Mouse (Mus musculus): Measurements from ENCODE around the gene Hnrnpa3.

The Hnrnpa3 gene

DNA sequence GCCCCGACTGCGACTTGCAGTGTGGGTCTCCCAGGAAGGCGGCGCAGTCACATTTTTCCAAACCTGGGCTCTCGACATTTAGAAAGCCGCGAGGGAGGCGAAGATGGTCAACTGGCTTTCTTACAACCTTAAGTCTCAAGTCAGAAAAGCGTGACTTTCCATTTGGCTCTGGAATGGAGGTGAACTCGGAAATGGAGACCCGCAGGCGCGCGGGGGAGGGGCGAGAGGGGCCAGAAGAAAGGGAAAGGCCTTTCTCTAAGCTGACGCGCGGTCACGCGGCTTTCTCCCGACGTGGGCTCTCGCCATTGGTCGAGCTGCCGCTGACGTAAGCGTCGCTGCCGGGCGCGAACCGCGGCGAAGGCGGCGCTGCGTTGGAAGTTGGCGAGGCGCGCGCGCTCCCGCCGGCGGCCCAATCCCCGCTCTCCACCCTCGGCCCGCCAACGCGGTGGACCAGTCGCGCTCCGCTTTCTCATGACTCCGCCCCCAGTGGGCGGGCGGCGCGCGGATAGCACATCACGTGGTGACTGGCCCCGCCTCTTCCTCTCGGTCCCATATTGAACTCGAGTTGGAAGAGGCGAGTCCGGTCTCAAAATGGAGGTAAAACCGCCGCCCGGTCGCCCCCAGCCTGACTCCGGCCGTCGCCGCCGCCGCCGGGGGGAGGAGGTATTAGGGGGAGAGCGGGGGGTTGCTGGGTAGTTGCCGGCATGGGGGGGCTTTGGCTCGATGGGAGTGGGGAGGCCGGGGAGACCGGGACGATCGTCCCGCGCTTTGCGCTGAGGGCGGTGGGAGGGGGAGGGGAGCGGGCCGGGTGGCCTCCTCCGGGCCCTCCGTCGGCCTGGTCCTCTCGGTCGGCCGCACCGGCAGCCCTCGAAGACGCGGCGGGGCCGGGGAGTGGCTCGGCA lies at the start of gene Hnrnpa3:
Gene Hnrnpa3 (plus strand): TSS at position 535 of the 902 bp plus-strand sequence.
- in situ Hi-C loops (cut with MboI; ENCODE audit: low pct_unique_long_range_greater_than_20kb in 1 of 2, low sequenced_read_pairs in 2 of 2, unreplicated experiment in 1 of 2): no loop called here

DNA sequence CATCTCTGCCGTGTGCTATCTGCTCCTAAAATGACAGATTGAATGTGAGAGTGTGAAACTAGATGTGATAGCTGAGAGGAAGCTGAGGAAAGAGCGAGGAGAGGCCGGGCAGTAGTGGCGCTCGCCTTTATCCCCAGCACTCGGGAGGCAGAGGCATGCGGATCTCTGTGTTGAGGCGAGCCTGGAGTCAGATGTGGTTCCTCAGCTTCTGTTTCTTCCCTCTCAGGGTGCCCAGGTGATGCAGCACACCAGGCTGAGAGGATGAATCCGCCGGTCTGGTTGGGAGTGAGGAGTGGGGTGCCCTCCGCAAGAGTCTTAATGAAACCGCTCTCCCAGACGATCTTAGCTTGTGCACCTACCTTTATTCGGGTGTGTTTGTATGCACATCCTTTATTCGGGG lies 49.1 kb upstream of the Hnrnpa3 start:
- in situ Hi-C loops (cut with MboI; ENCODE audit: low pct_unique_long_range_greater_than_20kb in 1 of 2, low sequenced_read_pairs in 2 of 2, unreplicated experiment in 1 of 2): loop anchor here (5.0 to 25.0 kb wide), 6 partner anchors 65 to 452 kb away; no protein-coding TSS in a partner anchor

DNA sequence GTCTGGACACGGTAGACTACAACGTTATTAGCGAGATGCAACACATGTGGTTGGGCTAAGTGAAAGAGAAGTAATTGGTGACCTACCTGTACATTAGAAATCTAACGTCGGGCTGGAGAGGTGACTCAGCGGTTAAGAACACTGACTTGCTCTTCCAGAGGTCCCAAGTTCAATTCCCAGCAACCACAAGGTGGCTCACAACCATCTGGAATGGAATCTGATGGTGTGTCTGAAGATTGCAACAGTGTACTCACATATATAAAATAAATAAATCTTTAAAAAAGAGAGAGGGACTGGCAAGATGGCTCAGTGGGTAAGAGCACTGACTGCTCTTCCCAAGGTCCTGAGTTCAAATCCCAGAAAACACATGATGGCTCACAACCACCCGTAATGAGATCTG lies 48.5 kb upstream of the Hnrnpa3 start:
- in situ Hi-C loops (cut with MboI; ENCODE audit: low pct_unique_long_range_greater_than_20kb in 1 of 2, low sequenced_read_pairs in 2 of 2, unreplicated experiment in 1 of 2): loop anchor here (5.0 to 25.0 kb wide), 5 partner anchors 64 to 452 kb away; no protein-coding TSS in a partner anchor

DNA sequence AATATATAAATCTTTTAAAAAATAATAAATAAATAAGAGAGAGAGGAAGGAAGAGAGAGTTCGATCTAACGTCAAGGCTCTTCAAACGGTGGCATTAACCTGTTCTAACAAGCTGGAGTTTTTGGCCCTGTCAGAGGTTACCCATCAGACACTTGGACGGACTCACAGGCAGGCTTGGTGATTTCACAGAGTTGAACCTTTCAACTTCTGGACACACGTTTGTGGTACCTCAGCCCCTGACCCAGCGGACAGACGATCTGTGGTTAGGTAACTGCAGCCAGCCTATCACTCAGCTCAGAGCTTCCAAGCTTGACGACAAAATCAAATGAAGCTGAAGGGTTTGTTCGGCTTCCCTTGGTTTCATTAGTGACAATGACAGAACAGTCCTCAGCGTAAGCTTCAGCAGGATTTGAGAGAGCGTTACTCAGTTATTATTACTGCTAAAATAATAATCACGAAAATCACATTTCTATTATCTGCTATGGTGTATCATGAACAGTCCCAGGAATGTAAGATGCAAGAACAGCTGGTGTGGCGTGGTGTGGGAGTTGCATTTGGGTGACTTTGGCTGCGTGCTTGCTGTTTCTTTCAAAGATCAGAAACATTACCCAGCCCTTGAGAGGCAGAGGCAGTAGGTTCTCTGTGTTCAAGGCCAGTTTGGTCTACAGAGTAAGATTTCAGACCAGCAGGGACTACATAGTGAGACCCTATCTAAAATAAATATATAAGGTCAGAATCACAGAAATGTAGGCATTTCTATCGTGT lies 47.8 kb upstream of the Hnrnpa3 start:
- in situ Hi-C loops (cut with MboI; ENCODE audit: low pct_unique_long_range_greater_than_20kb in 1 of 2, low sequenced_read_pairs in 2 of 2, unreplicated experiment in 1 of 2): loop anchor here (5.0 to 25.0 kb wide), 5 partner anchors 64 to 451 kb away; no protein-coding TSS in a partner anchor

DNA sequence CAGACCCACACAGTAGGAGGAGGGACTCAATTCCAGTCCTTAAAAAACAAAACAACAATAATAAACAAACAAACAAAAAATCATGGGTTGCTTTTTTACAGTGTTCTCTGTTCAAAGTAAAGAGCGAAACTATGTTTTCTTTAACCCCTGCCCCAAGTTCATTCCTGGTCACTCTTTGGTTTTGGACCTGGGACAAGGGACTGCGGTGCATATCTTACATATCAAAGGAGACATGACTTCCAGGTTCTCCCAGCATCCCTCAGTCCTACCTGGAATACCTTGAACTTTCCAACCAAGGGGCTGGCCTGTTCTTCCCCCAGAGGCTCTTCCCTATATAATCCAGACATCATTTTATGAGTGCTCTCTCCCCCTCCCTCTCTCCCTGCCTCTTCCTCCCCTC lies 47.1 kb upstream of the Hnrnpa3 start:
- in situ Hi-C loops (cut with MboI; ENCODE audit: low pct_unique_long_range_greater_than_20kb in 1 of 2, low sequenced_read_pairs in 2 of 2, unreplicated experiment in 1 of 2): loop anchor here (5.0 to 25.0 kb wide), 5 partner anchors 63 to 450 kb away; no protein-coding TSS in a partner anchor

DNA sequence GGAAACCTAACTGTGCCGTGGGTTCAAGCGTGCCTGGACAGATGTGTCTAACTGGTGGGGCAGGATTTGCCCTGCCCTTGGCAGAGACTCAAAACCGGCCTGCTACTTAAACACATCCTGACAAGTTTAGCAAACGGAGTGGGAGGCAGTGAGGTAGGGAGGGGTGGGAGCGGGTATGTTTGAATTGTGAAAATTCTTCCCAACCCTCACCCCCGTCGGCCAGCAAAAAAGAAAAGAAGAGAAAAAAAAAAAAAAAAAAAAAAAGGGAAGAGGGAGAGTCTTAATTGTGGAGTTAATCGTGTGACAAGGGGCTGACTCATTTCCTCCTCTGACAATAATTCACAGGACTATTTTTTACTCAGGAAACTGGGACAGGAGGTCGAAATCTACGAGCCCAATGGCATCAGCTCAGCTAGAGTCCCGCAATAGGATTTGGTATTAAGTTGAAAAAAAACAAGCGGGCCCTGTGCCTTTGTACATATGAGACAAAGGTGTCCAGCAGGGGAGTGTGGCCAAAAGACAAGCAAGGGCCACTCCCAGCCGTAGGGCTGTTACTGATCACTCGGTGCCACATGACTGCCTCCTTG lies 46.0 kb upstream of the Hnrnpa3 start:
- in situ Hi-C loops (cut with MboI; ENCODE audit: low pct_unique_long_range_greater_than_20kb in 1 of 2, low sequenced_read_pairs in 2 of 2, unreplicated experiment in 1 of 2): loop anchor here (5.0 to 25.0 kb wide), 5 partner anchors 62 to 449 kb away; no protein-coding TSS in a partner anchor

DNA sequence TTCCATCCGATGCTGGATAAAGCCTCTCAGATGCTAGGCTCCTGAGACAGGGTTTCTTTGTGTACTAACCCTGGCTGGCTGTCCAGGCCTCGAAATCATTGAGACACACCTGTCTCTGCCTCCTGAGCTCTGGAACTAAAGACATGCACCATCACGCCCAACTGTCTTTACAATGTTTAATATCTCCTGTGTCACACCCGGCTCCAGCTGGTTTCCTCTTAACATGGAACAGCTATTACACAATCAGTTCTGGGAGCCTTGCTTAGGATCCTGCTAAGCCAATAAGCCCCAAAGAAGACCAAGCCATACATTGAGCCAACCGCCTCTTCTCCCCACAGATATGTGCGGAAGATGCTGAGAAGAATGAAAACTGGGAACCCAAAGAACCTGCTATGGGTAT lies 44.5 kb upstream of the Hnrnpa3 start:
- in situ Hi-C loops (cut with MboI; ENCODE audit: low pct_unique_long_range_greater_than_20kb in 1 of 2, low sequenced_read_pairs in 2 of 2, unreplicated experiment in 1 of 2): loop anchor here (5.0 to 25.0 kb wide), 5 partner anchors 60 to 448 kb away; no protein-coding TSS in a partner anchor

DNA sequence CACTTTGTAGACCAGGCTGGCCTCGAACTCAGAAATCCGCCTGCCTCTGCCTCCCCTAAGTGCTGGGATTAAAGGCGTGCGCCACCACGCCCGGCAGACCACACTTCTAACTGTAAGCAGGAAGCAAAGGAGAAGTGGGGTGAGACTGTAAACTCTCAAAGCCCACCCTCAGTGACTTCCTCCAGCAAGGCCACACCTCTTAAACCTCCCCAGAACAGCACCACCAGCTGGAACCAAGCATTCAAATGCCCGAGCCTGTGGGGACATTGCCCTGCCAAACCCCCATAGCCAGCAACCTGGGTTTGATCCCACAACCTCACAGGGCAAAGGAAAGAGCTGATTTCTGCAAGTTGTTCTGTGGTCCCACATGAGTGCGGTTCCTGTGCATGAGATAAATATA lies 42.1 kb upstream of the Hnrnpa3 start:
- in situ Hi-C loops (cut with MboI; ENCODE audit: low pct_unique_long_range_greater_than_20kb in 1 of 2, low sequenced_read_pairs in 2 of 2, unreplicated experiment in 1 of 2): loop anchor here in 1 of 2 experiments (10.0 to 25.0 kb wide), 3 partner anchors 58 to 445 kb away; no protein-coding TSS in a partner anchor

DNA sequence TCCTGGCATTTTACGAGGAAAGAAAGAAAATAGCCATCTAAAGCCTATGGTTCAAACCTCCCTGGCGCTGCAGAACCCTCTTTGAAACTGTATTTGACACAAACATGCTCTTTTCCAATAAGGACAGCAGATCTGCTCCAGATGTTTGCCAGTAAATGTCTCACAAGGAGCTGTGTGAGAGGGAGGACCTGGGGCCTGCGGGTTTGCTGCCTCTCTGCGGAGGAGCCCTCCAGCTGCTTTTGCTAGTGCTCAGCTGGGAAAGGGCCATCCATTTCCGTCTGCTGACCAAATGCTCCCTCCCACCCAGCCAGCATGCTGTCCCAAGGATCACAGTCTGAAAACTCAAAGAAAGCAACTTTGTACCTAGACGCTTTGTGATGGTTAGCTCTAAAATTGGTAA lies 40.3 kb upstream of the Hnrnpa3 start:
- in situ Hi-C loops (cut with MboI; ENCODE audit: low pct_unique_long_range_greater_than_20kb in 1 of 2, low sequenced_read_pairs in 2 of 2, unreplicated experiment in 1 of 2): loop anchor here in 1 of 2 experiments (10.0 to 25.0 kb wide), 3 partner anchors 56 to 444 kb away; no protein-coding TSS in a partner anchor

DNA sequence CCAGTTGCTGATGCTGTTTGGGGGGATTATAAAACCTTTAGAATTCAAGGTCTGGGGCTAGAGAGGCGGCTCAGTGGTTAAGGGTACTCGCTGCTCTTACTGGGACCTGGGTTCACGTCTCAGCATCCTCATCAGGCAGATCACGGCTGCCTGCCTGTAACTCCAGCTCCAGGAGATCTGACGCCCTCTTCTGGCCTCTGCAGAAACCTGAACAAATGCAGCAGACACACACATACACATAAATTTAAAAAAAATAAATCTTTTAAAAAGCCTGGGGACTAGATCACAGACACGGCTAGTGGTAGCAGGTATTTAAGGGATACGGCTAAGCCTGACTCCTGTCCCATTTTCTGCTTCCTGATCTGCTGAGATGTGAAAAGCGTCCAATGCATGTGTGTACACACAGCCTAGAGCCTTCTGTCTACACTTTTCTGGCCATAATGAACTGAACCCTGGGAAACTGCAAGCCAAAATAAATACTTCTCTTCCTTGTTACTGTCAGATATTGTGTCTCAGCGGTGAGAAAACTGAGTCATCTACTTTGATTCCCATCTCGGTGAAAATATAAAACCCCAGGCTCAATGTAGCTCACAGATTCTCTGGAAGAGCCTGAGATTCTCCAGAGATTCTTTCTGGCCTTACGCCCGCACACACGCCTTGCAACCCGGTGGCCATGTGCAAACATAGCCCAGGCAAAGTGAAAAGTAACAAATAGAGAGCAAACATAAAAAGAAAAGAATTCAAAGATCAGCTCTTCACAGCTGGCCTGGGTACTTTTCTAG lies 37.0 kb upstream of the Hnrnpa3 start:
- in situ Hi-C loops (cut with MboI; ENCODE audit: low pct_unique_long_range_greater_than_20kb in 1 of 2, low sequenced_read_pairs in 2 of 2, unreplicated experiment in 1 of 2): loop anchor here (5.0 to 25.0 kb wide), 3 partner anchors 40 to 440 kb away; no protein-coding TSS in a partner anchor

DNA sequence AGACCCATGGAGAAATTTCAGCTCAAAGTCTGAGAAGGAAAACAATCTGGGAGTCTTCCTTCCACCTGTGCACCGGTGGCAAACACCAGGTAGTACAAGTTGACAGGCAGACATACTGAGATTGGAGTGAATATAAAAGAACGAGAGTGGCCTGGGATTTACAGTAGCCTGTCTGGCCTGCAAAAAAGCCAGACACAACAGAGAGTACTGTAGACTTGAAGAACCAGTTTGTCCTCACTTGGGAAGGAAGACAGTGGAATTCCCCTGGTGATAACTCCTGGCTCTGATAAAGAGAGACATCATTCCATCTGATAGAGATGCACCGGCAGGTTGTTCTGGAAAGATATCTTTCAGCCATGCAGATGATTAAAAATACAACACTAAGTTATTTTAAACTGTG lies 34.0 kb upstream of the Hnrnpa3 start:
- in situ Hi-C loops (cut with MboI; ENCODE audit: low pct_unique_long_range_greater_than_20kb in 1 of 2, low sequenced_read_pairs in 2 of 2, unreplicated experiment in 1 of 2): no loop called here

DNA sequence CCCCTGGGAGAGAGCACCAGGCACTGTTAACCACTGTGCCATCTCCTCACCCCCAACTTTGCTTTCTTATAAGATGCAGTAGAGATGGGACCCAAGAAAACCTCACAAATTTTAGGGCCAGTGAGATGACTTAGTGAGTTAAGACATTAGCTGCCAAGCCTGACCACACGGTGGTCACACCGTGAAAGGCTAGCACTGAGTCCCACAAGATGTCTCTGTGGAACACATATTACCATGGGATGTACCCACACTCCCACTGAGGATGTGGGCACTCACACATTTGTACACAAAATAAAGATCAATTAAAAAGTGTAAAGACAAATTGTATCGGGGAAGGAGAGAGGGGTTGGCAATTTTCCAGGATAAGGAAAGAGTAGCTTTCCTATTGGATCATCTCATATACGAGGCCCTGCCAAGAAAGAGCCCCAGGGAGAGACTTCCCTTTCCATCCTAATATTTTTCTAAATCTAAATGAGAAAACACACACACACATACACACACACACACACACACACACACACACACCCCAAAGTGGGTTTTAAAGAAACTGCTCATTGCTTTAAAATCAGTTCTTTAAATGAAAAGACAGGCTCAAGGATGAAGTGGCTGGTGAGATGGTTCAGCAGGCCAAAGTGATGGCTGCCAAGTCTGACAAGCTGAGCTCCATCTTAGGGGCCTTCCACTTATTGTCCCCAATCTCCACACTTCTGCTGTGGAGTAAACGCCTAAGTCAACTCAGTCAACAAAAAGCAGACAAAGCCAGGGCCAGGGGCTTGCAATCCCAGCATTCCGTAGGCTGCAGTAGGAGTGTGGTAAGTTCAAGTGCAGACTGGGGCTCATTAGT lies 32.2 kb upstream of the Hnrnpa3 start:
- in situ Hi-C loops (cut with MboI; ENCODE audit: low pct_unique_long_range_greater_than_20kb in 1 of 2, low sequenced_read_pairs in 2 of 2, unreplicated experiment in 1 of 2): no loop called here

DNA sequence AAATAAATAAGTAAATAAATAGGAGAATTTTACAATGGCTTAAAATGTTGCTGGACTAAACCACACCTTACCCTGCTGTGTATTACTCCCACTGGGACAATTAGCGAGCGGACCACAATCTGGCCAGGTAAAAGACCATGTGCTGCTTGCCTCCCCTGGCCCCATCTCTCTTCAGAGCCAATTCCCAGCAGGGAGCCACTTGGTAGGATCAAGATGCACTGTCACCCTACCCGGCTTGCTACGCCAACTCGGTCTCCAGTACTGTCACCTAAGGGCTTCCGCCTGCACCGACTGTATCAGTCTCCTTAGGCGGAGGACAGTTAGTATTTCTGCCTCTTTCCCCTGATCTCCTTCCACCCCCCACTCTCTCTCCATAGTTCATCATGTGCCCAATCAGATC lies 30.6 kb upstream of the Hnrnpa3 start:
- in situ Hi-C loops (cut with MboI; ENCODE audit: low pct_unique_long_range_greater_than_20kb in 1 of 2, low sequenced_read_pairs in 2 of 2, unreplicated experiment in 1 of 2): no loop called here

DNA sequence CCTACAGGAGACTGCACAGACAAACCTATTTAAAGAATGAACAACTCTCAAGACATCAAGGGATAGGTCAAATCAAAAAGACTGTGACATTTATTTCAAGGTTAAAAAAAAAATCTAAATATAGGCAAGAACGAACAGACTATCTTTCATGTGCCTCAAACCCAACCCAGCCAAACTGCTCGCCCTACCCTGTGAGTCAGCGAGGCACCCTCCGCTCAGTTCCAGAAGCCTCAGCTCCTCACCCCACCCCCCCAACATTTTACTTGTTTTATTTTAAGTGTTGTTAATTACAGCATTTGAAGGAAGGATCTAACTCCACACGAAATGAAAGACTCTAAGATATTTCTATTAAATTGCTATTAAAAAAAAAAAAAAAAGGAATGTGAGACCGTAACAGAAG lies 27.6 kb upstream of the Hnrnpa3 start:
- in situ Hi-C loops (cut with MboI; ENCODE audit: low pct_unique_long_range_greater_than_20kb in 1 of 2, low sequenced_read_pairs in 2 of 2, unreplicated experiment in 1 of 2): no loop called here

DNA sequence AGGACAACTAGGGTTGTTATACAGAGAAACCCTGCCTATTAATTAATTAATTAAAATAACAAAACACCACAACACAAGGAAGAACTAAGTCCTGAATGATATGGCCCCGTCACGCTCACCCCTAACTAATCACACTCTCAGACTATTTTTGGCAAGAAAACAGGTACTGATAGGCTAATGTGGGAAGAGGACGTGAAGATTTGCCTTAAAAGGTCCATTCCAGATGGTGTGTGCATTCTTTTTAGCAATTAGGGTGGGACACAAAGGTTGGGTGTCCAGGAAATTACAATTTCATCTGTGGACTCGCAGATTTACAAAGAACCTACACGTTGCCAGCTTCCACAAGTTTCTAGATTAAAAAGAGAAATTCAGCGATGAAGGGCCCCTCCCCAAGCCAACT lies 27.0 kb upstream of the Hnrnpa3 start:
- in situ Hi-C loops (cut with MboI; ENCODE audit: low pct_unique_long_range_greater_than_20kb in 1 of 2, low sequenced_read_pairs in 2 of 2, unreplicated experiment in 1 of 2): no loop called here

DNA sequence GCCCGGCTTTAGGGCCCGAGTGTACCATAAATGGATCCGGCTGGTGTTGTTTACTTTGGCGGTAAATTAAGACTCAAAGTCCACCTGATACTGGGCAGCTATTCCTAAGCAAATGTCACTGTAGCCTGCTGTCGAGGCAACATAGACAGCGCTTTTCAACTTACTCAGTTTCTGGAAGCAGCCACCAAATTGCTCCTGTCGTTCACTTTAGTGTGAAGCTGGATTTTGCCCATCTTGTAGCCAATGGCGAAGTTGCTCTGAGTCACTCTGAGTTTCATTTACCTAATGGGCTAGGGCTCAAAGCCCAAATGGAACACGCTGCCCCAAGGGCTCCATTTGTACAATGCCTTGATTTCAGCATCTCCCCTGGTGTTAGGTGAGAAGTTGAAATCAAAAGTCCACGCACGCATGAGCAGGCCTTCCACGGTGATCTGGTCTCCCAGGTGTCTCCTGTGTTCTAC lies 26.3 kb upstream of the Hnrnpa3 start:
- in situ Hi-C loops (cut with MboI; ENCODE audit: low pct_unique_long_range_greater_than_20kb in 1 of 2, low sequenced_read_pairs in 2 of 2, unreplicated experiment in 1 of 2): no loop called here

DNA sequence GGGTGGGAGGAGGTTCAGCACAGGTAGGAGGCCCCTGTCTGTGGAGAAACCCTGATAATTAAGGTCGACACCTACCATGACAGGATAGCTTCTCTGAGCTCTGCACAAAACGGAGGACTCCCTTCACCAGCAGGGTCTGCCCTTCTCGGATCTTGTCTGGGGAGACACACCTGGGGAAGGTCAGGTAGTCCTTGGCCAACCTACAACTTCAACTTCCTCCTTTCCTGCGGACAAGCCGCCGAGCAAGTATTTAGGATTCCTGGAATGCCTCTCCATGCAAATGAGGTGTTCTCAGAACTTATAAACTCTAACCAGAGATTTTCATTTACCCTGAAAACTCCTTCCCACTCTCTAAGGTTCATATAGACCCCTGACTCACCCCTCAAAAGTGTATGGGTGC lies 25.7 kb upstream of the Hnrnpa3 start:
- in situ Hi-C loops (cut with MboI; ENCODE audit: low pct_unique_long_range_greater_than_20kb in 1 of 2, low sequenced_read_pairs in 2 of 2, unreplicated experiment in 1 of 2): no loop called here
